11 mouse cellular contexts compared by ENCODE assay signal in the genomic region with DNA sequence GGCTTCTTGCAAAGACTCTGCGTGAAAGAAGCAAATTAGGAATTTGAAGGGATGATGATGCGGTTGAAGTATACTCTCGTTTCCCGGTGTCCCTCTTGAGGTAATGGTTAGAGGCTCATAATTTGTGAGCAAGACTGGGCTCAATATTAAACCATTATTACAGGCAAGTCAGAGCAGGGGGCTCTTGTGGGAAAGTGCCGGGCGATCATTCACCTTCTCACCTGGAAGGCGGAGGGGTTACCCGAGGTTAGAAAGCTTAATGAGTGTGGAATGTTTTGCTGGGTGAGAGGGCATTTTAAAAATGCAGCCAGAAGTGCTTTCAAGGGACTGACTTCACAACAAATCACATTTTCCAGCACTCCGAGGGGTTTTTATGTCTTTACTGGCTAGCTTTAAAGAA. TPM values are rescaled to one million over a fixed set of nuclear protein-coding genes. Genes with fewer than 3 reads are reported as not detected.
DNase-seq lines count a peak whose midpoint lies in the region; ATAC-seq and TF ChIP-seq lines count a peak whose summit lies in the region.
"Had no signal": no experiment of that assay in that cellular context is flagged by ENCODE, and none has a peak within 500 bp of the region (broad histone marks: within the 10 kb centered on the region; RNA-seq: fewer than 3 reads in every experiment).

No protein-coding gene starts in this region.

- 20% methylated on average over 9 of the region's 9 CpGs for WGBS in lung, embryonic 14.5 days
- 5% methylated on average over 9 of the region's 9 CpGs for WGBS in forebrain, embryonic 13.5 days
- 27% methylated on average over 9 of the region's 9 CpGs for WGBS in hindbrain, embryonic 16.5 days
- 10% methylated on average over 9 of the region's 9 CpGs for WGBS in midbrain, embryonic 16.5 days

- no peaks in the 10 kb centered on the region for H3K36me3 ChIP-seq in lung, embryonic 14.5 days (ENCODE audit: insufficient read depth)
- no peaks in the 10 kb centered on the region for H3K36me3 ChIP-seq in forebrain, embryonic 13.5 days (ENCODE audit: poor library complexity, severe bottlenecking)
- H3K36me3 ChIP-seq in hindbrain, embryonic 16.5 days (ENCODE audit: control insufficient read depth, insufficient read depth, low read length), result no peaks in the 10 kb centered on the region
- no peaks in the 10 kb centered on the region for H3K36me3 ChIP-seq in midbrain, embryonic 16.5 days (ENCODE audit: control insufficient read depth, insufficient read depth, low read length)
- H3K36me3 ChIP-seq: heart, embryonic 15.5 days had no signal

- peak; percentile 42; the same call in 1 of the 2 replicates for ATAC-seq in lung, embryonic 14.5 days (ENCODE audit: insufficient read depth)
- ATAC-seq in forebrain, embryonic 13.5 days, result peak; percentile 33; the same call in 1 of the 2 replicates
- ATAC-seq in hindbrain, embryonic 16.5 days, result no peak
- peak; percentile 54 for ATAC-seq in midbrain, embryonic 16.5 days
- no peak for ATAC-seq in frontal cortex, adult (ENCODE audit: low TSS enrichment)

- H3K27ac ChIP-seq in lung, embryonic 14.5 days (ENCODE audit: low read depth), result peak overlapping the region; percentile 89
- H3K27ac ChIP-seq in forebrain, embryonic 13.5 days, result peak overlapping the region; percentile 31; the same call in 1 of the 2 replicates
- no peak overlapping the region for H3K27ac ChIP-seq in hindbrain, embryonic 16.5 days (ENCODE audit: low read depth, low read length)
- H3K27ac ChIP-seq in midbrain, embryonic 16.5 days (ENCODE audit: low read length), result no peak overlapping the region
- H3K27ac ChIP-seq: heart, embryonic 15.5 days had no signal

- H3K4me3 ChIP-seq in lung, embryonic 14.5 days (ENCODE audit: low read depth, low read length), result no peak overlapping the region
- no peak overlapping the region for H3K4me3 ChIP-seq in forebrain, embryonic 13.5 days
- no peak overlapping the region for H3K4me3 ChIP-seq in hindbrain, embryonic 16.5 days (ENCODE audit: low read length)
- no peak overlapping the region for H3K4me3 ChIP-seq in midbrain, embryonic 16.5 days (ENCODE audit: low read depth, low read length)
- H3K4me3 ChIP-seq: erythroblast, embryonic 14.5 days; heart, embryonic 15.5 days had no signal

- peak; percentile 46 for DNase-seq in lung, embryonic 14.5 days
- DNase-seq in lung, postnatal 10 days, result no peak
- no peak for DNase-seq in liver
- DNase-seq: adrenal gland, adult 2 months; cerebellum, adult 18-20 months had no signal

- H3K9me3 ChIP-seq in lung, embryonic 14.5 days (ENCODE audit: low read depth, low read length), result no peaks in the 10 kb centered on the region
- H3K9me3 ChIP-seq in forebrain, embryonic 13.5 days (replicated peaks), result no peaks in the 10 kb centered on the region
- no peaks in the 10 kb centered on the region for H3K9me3 ChIP-seq in hindbrain, embryonic 16.5 days (ENCODE audit: control insufficient read depth, low read length)
- H3K9me3 ChIP-seq in midbrain, embryonic 16.5 days (replicated peaks; ENCODE audit: control insufficient read depth, low read length, poor library complexity, severe bottlenecking), result no peaks in the 10 kb centered on the region
- H3K9me3 ChIP-seq: heart, embryonic 15.5 days had no signal

- no peak overlapping the region for H3K9ac ChIP-seq in lung, embryonic 14.5 days
- no peak overlapping the region for H3K9ac ChIP-seq in forebrain, embryonic 13.5 days
- no peak overlapping the region for H3K9ac ChIP-seq in hindbrain, embryonic 16.5 days (ENCODE audit: low read depth, low read length)
- no peak overlapping the region for H3K9ac ChIP-seq in midbrain, embryonic 16.5 days (ENCODE audit: low read depth, low read length)
- H3K9ac ChIP-seq: heart, embryonic 15.5 days had no signal

- TF ChIP-seq CTCF in lung, embryonic 14.5 days (IDR thresholded peaks at IDR 0.05; ENCODE audit: low read depth), result no peak

- no peaks in the 10 kb centered on the region for H3K27me3 ChIP-seq in lung, embryonic 14.5 days (ENCODE audit: insufficient read depth, low read length)
- H3K27me3 ChIP-seq in forebrain, embryonic 13.5 days, result no peaks in the 10 kb centered on the region
- no peaks in the 10 kb centered on the region for H3K27me3 ChIP-seq in hindbrain, embryonic 16.5 days (replicated peaks; ENCODE audit: control insufficient read depth, insufficient read depth, low read length)
- H3K27me3 ChIP-seq in midbrain, embryonic 16.5 days (ENCODE audit: control insufficient read depth, insufficient read depth, low read depth, low read length), result no peaks in the 10 kb centered on the region
- H3K27me3 ChIP-seq: heart, embryonic 15.5 days had no signal

- peak overlapping the region; percentile 44 for H3K4me2 ChIP-seq in lung, embryonic 14.5 days
- peak overlapping the region; percentile 39 for H3K4me2 ChIP-seq in forebrain, embryonic 13.5 days
- H3K4me2 ChIP-seq in hindbrain, embryonic 16.5 days (ENCODE audit: low read length), result peak overlapping the region; percentile 31; the same call in 1 of the 2 replicates
- peak overlapping the region; percentile 21 for H3K4me2 ChIP-seq in midbrain, embryonic 16.5 days (ENCODE audit: low read length)
- H3K4me2 ChIP-seq: heart, embryonic 15.5 days had no signal

- H3K4me1 ChIP-seq in lung, embryonic 14.5 days (ENCODE audit: insufficient read depth), result peaks cover 9% of the 10 kb centered on the region
- peaks cover 15% of the 10 kb centered on the region for H3K4me1 ChIP-seq in forebrain, embryonic 13.5 days
- peaks cover 7% of the 10 kb centered on the region for H3K4me1 ChIP-seq in hindbrain, embryonic 16.5 days (ENCODE audit: control insufficient read depth, insufficient read depth, low read depth, low read length)
- peaks cover 13% of the 10 kb centered on the region for H3K4me1 ChIP-seq in midbrain, embryonic 16.5 days (ENCODE audit: control insufficient read depth, insufficient read depth, low read length)

RNA-seq across cellular contexts. Expression of gene Dusp6, which starts 36.3 kb away (rescaled TPM):
- polyA plus RNA-seq in lung, embryonic 14.5 days (2014; fragmentation: Nextera tagmentation; extraction: Ambion mirVana), result 73.4 and 76.8 TPM in 2 replicates
- 24.9 and 26.8 TPM in 2 replicates for polyA plus RNA-seq in forebrain, embryonic 13.5 days (2015; fragmentation: Nextera tagmentation; extraction: Ambion mirVana)
- polyA plus RNA-seq in hindbrain, embryonic 16.5 days (2015; fragmentation: Nextera tagmentation; extraction: Ambion mirVana), result 35.2 and 37.0 TPM in 2 replicates
- polyA plus RNA-seq in midbrain, embryonic 16.5 days (2015; fragmentation: Nextera tagmentation; extraction: Ambion mirVana), result 28.7 and 32.9 TPM in 2 replicates

Comparison
In these comparisons a context has a peak if more than half of its experiments do, and no peak if none do; other contexts are left out.
1. ATAC-seq: peak in lung, embryonic 14.5 days (single experiment), forebrain, embryonic 13.5 days (single experiment) and midbrain, embryonic 16.5 days (single experiment); none in hindbrain, embryonic 16.5 days (single experiment) and frontal cortex, adult (single experiment).
2. H3K27ac ChIP-seq: peak in lung, embryonic 14.5 days (single experiment) and forebrain, embryonic 13.5 days (single experiment); none in hindbrain, embryonic 16.5 days (single experiment) and midbrain, embryonic 16.5 days (single experiment).
3. Peak in every context shown above with its lines, with median percentiles within 50 percentile points of each other: H3K4me2 ChIP-seq.